9 mouse cellular contexts compared by ENCODE assay signal in the genomic region with DNA sequence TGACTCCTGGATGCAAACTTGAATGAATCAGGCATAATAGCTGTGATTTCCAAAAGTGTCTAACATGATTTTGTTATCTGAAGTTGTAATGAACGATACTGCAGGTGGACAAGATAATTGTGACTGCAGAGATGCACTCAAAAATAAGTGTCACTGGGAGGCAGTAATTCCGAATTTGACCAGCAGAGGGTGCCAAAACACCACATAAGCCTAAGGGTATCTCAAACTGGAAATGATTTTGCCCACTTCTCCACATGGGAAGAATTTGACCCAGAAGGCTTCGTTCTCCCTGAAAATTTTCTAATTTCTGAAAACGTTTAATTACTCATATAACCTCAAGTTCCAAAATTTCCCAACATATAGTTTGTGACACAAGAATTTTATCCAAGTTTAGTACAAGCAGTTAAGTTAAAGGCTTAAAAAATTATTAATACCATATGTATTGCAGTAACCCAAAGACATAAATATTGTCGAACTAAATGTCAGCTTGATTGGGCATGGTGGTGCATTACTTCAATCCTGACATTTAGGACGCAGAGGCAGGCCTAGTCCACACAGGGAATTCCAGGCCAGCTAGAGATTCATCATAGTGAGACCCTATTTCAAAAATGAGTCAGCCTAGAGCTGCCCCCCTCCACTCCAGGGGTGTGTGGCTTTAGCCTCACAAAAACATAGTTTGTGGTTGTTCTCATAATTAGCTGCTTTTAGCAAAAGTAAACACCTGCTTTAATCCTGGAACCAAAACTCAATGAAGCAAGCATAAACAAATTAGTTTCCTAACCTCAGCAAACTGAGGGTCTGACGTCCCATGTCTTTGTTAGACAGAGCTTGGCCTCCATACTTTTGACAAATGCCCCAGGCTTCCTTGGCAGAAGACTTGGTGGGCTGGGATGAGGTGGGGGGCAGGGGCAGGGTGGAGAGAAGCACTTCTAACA. TPM values are rescaled to one million over a fixed set of nuclear protein-coding genes. Genes with fewer than 3 reads are reported as not detected.
DNase-seq lines count a peak whose midpoint lies in the region; ATAC-seq and TF ChIP-seq lines count a peak whose summit lies in the region.
"Had no signal": no experiment of that assay in that cellular context is flagged by ENCODE, and none has a peak within 500 bp of the region (broad histone marks: within the 10 kb centered on the region; RNA-seq: fewer than 3 reads in every experiment).

No protein-coding gene starts in this region.

- dilution Hi-C loops in CH12.LX (cut with MboI; ENCODE audit: extremely low pct_ligation_motif_present, extremely low pct_unique_long_range_greater_than_20kb, low sequenced_read_pairs), result no loop called here

- TF ChIP-seq CTCF in CH12.LX (conservative IDR thresholded peaks at IDR 0.05 in 1 of 2, IDR thresholded peaks at IDR 0.05 in 1 of 2; ENCODE audit: low read depth in 2 of 2, low read length in 2 of 2), result peak; percentile 97 to 99
- peak; percentile 97 for TF ChIP-seq CTCF in midbrain, postnatal 0 days (IDR thresholded peaks at IDR 0.05)

- H3K4me1 ChIP-seq in CH12.LX (ENCODE audit: control insufficient read depth in 1 of 2, insufficient read depth in 2 of 2), result peaks cover 0 to 19% of the 10 kb centered on the region in 2 experiments; a peak in 2 of 4 replicates
- no peaks in the 10 kb centered on the region for H3K4me1 ChIP-seq in midbrain, postnatal 0 days (ENCODE audit: insufficient read depth, low read length)

- H3K4me3 ChIP-seq in CH12.LX (replicated peaks in 1 of 3; ENCODE audit: low read depth in 2 of 3, low read length in 2 of 3, poor library complexity in 1 of 3), result no peak overlapping the region
- no peak overlapping the region for H3K4me3 ChIP-seq in midbrain, postnatal 0 days (ENCODE audit: low read depth, low read length)
- H3K4me3 ChIP-seq: limb, embryonic 15.5 days had no signal

- TF ChIP-seq RAD21 in CH12.LX (IDR thresholded peaks at IDR 0.05; ENCODE audit: low read depth, low read length), result peak; percentile 99

- H3K9me3 ChIP-seq in CH12.LX (replicated peaks; ENCODE audit: low read length), result no peaks in the 10 kb centered on the region
- H3K9me3 ChIP-seq in midbrain, postnatal 0 days (ENCODE audit: low read length), result no peaks in the 10 kb centered on the region
- H3K9me3 ChIP-seq: limb, embryonic 15.5 days had no signal

- no peak overlapping the region for H3K9ac ChIP-seq in CH12.LX (ENCODE audit: insufficient read depth, low read depth)
- H3K9ac ChIP-seq in midbrain, postnatal 0 days (replicated peaks; ENCODE audit: low read length, poor library complexity, severe bottlenecking), result no peak overlapping the region
- H3K9ac ChIP-seq: limb, embryonic 15.5 days had no signal

- H3K4me2 ChIP-seq in CH12.LX (ENCODE audit: insufficient read depth, low read depth, poor library complexity, severe bottlenecking), result no peak overlapping the region
- no peak overlapping the region for H3K4me2 ChIP-seq in midbrain, postnatal 0 days (ENCODE audit: low read depth, low read length, poor library complexity, severe bottlenecking)
- H3K4me2 ChIP-seq: limb, embryonic 15.5 days had no signal

- no peak overlapping the region for H3K27ac ChIP-seq in CH12.LX (ENCODE audit: insufficient read depth, low read depth)
- no peak overlapping the region for H3K27ac ChIP-seq in midbrain, postnatal 0 days (ENCODE audit: low read depth, low read length)
- H3K27ac ChIP-seq: limb, embryonic 15.5 days had no signal

- in situ Hi-C loops in CH12.LX (cut with MboI; ENCODE audit: low pct_ligation_motif_present, low pct_unique_long_range_greater_than_20kb, low sequenced_read_pairs), result no loop called here

- TF ChIP-seq POLR2A in CH12.LX (IDR thresholded peaks at IDR 0.05; ENCODE audit: low read depth, low read length), result no peak

- no peak for ATAC-seq in midbrain, postnatal 0 days (ENCODE audit: low FRiP score)

- H3K36me3 ChIP-seq in CH12.LX (replicated peaks in 1 of 2; ENCODE audit: control insufficient read depth in 1 of 2, insufficient read depth in 1 of 2, low read length in 1 of 2), result no peaks in the 10 kb centered on the region
- H3K36me3 ChIP-seq in midbrain, postnatal 0 days (ENCODE audit: insufficient read depth, low read length), result no peaks in the 10 kb centered on the region
- peaks cover 12% of the 10 kb centered on the region for H3K36me3 ChIP-seq in splenic B cell, adult 2 months (ENCODE audit: control insufficient read depth, insufficient read depth, low read length, poor library complexity, severe bottlenecking)

- WGBS in midbrain, postnatal 0 days, result 25% methylated on average over 7 of the region's 7 CpGs

- H3K79me2 ChIP-seq in CH12.LX (replicated peaks; ENCODE audit: control insufficient read depth, extremely low read depth, insufficient read depth, poor library complexity, severe bottlenecking), result no peaks in the 10 kb centered on the region

- TF ChIP-seq EP300 in CH12.LX (IDR thresholded peaks at IDR 0.05; ENCODE audit: low read length), result peak; percentile 36; the same call in 1 of the 2 replicates

- DNase-seq in gastrocnemius, adult 18-20 months (ENCODE audit: low spot score), result peak; percentile 65
- no peak for DNase-seq in gastrocnemius, adult 8-10 months (ENCODE audit: low spot score in 2 of 2)
- DNase-seq in CH12.LX (ENCODE audit: extremely low read depth), result peak; percentile 75
- peak; percentile 33 for DNase-seq in cerebellum, adult 8-10 months
- DNase-seq in gastrocnemius, postnatal 4 days (ENCODE audit: low spot score in 2 of 2), result peak; percentile 49
- peak; percentile 42 to 62 for DNase-seq in layer of hippocampus, postnatal 36 days
- peak; percentile 80 for DNase-seq in midbrain, postnatal 0 days (ENCODE audit: low spot score)
- peak; percentile 87 for DNase-seq in splenic B cell, adult 2 months (ENCODE audit: low read depth, low spot score)

- no peaks in the 10 kb centered on the region for H3K27me3 ChIP-seq in CH12.LX (replicated peaks)
- H3K27me3 ChIP-seq in midbrain, postnatal 0 days (ENCODE audit: insufficient read depth, low read length), result no peaks in the 10 kb centered on the region
- H3K27me3 ChIP-seq in splenic B cell, adult 2 months (ENCODE audit: control insufficient read depth, insufficient read depth, low read length, poor library complexity, severe bottlenecking), result no peaks in the 10 kb centered on the region
- H3K27me3 ChIP-seq: limb, embryonic 15.5 days had no signal

TF ChIP-seq in CH12.LX, 34 proteins besides CTCF, POLR2A, EP300 and RAD21:
- TF ChIP-seq CHD1 (IDR thresholded peaks at IDR 0.05; ENCODE audit: low read depth, low read length) (no peak), MYC (IDR thresholded peaks at IDR 0.05; ENCODE audit: low read depth, low read length) (peak; percentile 62; the same call in 1 of the 2 replicates), ZKSCAN1 (IDR thresholded peaks at IDR 0.05; ENCODE audit: borderline replicate concordance, low read depth, low read length) (no peak), ZMIZ1 (IDR thresholded peaks at IDR 0.05; ENCODE audit: low read depth, low read length) (no peak), UBTF (IDR thresholded peaks at IDR 0.05; ENCODE audit: low read depth, low read length) (no peak), HCFC1 (IDR thresholded peaks at IDR 0.05; ENCODE audit: low read depth, low read length) (no peak), SMC3 (IDR thresholded peaks at IDR 0.05; ENCODE audit: low read depth, low read length) (peak; percentile 98), USF2 (conservative IDR thresholded peaks at IDR 0.05; ENCODE audit: low read depth, low read length) (no peak), ELF1 (IDR thresholded peaks at IDR 0.05; ENCODE audit: low read depth, low read length) (no peak), MAZ (IDR thresholded peaks at IDR 0.05; ENCODE audit: low read depth, low read length) (no peak), ZC3H11A (IDR thresholded peaks at IDR 0.05; ENCODE audit: low read depth, low read length) (peak; percentile 95), MAFK (IDR thresholded peaks at IDR 0.05; ENCODE audit: insufficient replicate concordance, low read length) (no peak), IRF4 (IDR thresholded peaks at IDR 0.05; ENCODE audit: low read depth, low read length) (no peak), NRF1 (IDR thresholded peaks at IDR 0.05; ENCODE audit: low read depth, low read length) (no peak), ZNF384 (IDR thresholded peaks at IDR 0.05; ENCODE audit: low read depth, low read length) (peak; percentile 86), GABPA (IDR thresholded peaks at IDR 0.05; ENCODE audit: insufficient replicate concordance, low read depth, low read length) (no peak), ETS1 (conservative IDR thresholded peaks at IDR 0.05; ENCODE audit: low read depth, low read length) (no peak), E2F4 (IDR thresholded peaks at IDR 0.05; ENCODE audit: insufficient replicate concordance, low read depth, low read length) (no peak), NELFE (IDR thresholded peaks at IDR 0.05; ENCODE audit: low read depth, low read length) (no peak), KAT2A (IDR thresholded peaks at IDR 0.05; ENCODE audit: insufficient replicate concordance, low read length) (no peak), MEF2A (IDR thresholded peaks at IDR 0.05; ENCODE audit: borderline replicate concordance, low read depth, low read length) (no peak), CHD2 (IDR thresholded peaks at IDR 0.05; ENCODE audit: low read length) (no peak), MAX (IDR thresholded peaks at IDR 0.05; ENCODE audit: low read length) (0 out of 2 replicates have a peak, but pooled peaks have one; percentile 15), SIN3A (IDR thresholded peaks at IDR 0.05; ENCODE audit: low read length) (no peak), BHLHE40 (IDR thresholded peaks at IDR 0.05; ENCODE audit: low read depth, low read length) (no peak; the same call in 1 of the 2 replicates), TCF12 (IDR thresholded peaks at IDR 0.05; ENCODE audit: low read depth, low read length) (no peak), USF1 (IDR thresholded peaks at IDR 0.05; ENCODE audit: low read depth, low read length) (no peak), JUN (IDR thresholded peaks at IDR 0.05; ENCODE audit: insufficient read depth, low read depth, low read length) (no peak)

RNA-seq across cellular contexts. Expression of a gene that starts 10.1 kb away (rescaled TPM):
- 1 to 10 TPM; 4.6 to 7.2 TPM for total RNA-seq in gastrocnemius, adult 18-20 months (2021)
- 1 to 10 TPM; 3.2 to 5.4 (median 5.1) TPM for total RNA-seq in gastrocnemius, adult 8-10 months (2022)
- total RNA-seq in CH12.LX (2012; rRNA removed) (not detected in 2 replicates), CH12.LX (2014; rRNA removed) (not detected in 2 replicates)
- not detected in 2 replicates for polyA plus RNA-seq in CH12.LX (2012; ENCODE audit: insufficient read length, low read depth)
- 10 to 100 TPM; 15.5 to 23.5 TPM for total RNA-seq in gastrocnemius, postnatal 4 days (2021)
- 10 to 100 TPM; 17.7 to 18.3 TPM for total RNA-seq in layer of hippocampus, postnatal 36 days (2021)
- 11.7 and 12.7 TPM in 2 replicates for total RNA-seq in midbrain, postnatal 0 days (2014; rRNA removed)
- 7.5 and 7.8 TPM in 2 replicates for polyA plus RNA-seq in midbrain, postnatal 0 days (2015; fragmentation: Nextera tagmentation; extraction: Ambion mirVana)

Comparison
In these comparisons a context has a peak if more than half of its experiments do, and no peak if none do; other contexts are left out.
1. DNase-seq: peak in gastrocnemius, adult 18-20 months (single experiment), CH12.LX (single experiment), cerebellum, adult 8-10 months (single experiment), gastrocnemius, postnatal 4 days (2 of 2), layer of hippocampus, postnatal 36 days (2 of 2), midbrain, postnatal 0 days (single experiment) and splenic B cell, adult 2 months (single experiment); none in gastrocnemius, adult 8-10 months (0 of 2).
2. RNA of a gene that starts 10.1 kb away (total RNA-seq): 15.5 to 23.5 TPM in gastrocnemius, postnatal 4 days, 17.7 to 18.3 TPM in layer of hippocampus, postnatal 36 days, 11.7 to 12.7 TPM in midbrain, postnatal 0 days, 4.6 to 7.2 TPM in gastrocnemius, adult 18-20 months and 3.2 to 5.4 TPM in gastrocnemius, adult 8-10 months; not detected in CH12.LX; every median in the first group is over 4 times any median in the second.